Mouse (Mus musculus) spleen, adult 2 months (tissue): ENCODE data around the gene Hoxa3. TPM values are rescaled to one million over a fixed set of nuclear protein-coding genes. Genes with fewer than 3 reads are reported as not detected.

ENCODE experiments used
- DNase-seq, 2 experiments: peaks; one replicate each; pipeline versions ENCODE4 v3.0.0 to v3.0.0-alpha.2; 2012 to 2021; ENCODE audit warnings: low spot score in 2 of 2, low read depth in 1 of 2
- H3K27ac ChIP-seq: fragments of 200-500 bp; 2 replicates; pipeline ENCODE4 v1.5.1; 2012; ENCODE audit warnings: low read length, inconsistent platforms; ENCODE audit not compliant: insufficient read depth
- H3K27me3 ChIP-seq: fragments of 200-500 bp; 2 replicates; pipeline ENCODE4 v1.6.1; 2012; ENCODE audit warnings: mild to moderate bottlenecking, moderate library complexity, low read length, inconsistent platforms; ENCODE audit not compliant: control insufficient read depth, insufficient read depth
- H3K36me3 ChIP-seq: fragments of 200-500 bp; 2 replicates; pipeline ENCODE4 v1.6.1; 2012; ENCODE audit warnings: mild to moderate bottlenecking, low read length, inconsistent platforms; ENCODE audit not compliant: control insufficient read depth, insufficient read depth
- H3K4me1 ChIP-seq: fragments of 200-500 bp; 2 replicates; pipeline ENCODE4 v1.6.1; 2011; ENCODE audit warnings: inconsistent platforms; ENCODE audit not compliant: control insufficient read depth, insufficient read depth, insufficient read length
- H3K4me3 ChIP-seq: fragments of 200-500 bp; 2 replicates; pipeline ENCODE4 v1.5.1; 2011; ENCODE audit warnings: mild to moderate bottlenecking, inconsistent platforms; ENCODE audit not compliant: insufficient read depth, insufficient read length; ENCODE audit errors: extremely low read depth
- CTCF ChIP-seq: fragments of 200-500 bp; IDR thresholded peaks from 2 replicates; pipeline ENCODE4 v1.5.1; 2011; ENCODE audit warnings: mild to moderate bottlenecking, inconsistent platforms; ENCODE audit not compliant: insufficient read depth, insufficient read length, insufficient replicate concordance; ENCODE audit errors: extremely low read depth
- POLR2A ChIP-seq: fragments of 200-500 bp; IDR thresholded peaks from 2 replicates; pipeline ENCODE4 v1.6.1; 2011; ENCODE audit warnings: low read depth, low read length, inconsistent platforms
- WGBS: fragments of 180-500 bp; shearing (Covaris S2); methylation state at CpG from one replicate; pipeline ENCODE4 v1.1.7; 2018; 5-methylcytosine and 5-hydroxymethylcytosine counted together
- polyA plus RNA-seq: library from polyadenylated mRNA; depleted of rRNA; stranded (reverse); fragments of >200 nt; gene quantifications from 2 replicates; pipeline ENCODE4 v1.2.3, GENCODE M21; 2012; rRNA removed

The Hoxa3 gene
- polyA plus RNA-seq, 1 experiment: 1.4 TPM

DNA sequence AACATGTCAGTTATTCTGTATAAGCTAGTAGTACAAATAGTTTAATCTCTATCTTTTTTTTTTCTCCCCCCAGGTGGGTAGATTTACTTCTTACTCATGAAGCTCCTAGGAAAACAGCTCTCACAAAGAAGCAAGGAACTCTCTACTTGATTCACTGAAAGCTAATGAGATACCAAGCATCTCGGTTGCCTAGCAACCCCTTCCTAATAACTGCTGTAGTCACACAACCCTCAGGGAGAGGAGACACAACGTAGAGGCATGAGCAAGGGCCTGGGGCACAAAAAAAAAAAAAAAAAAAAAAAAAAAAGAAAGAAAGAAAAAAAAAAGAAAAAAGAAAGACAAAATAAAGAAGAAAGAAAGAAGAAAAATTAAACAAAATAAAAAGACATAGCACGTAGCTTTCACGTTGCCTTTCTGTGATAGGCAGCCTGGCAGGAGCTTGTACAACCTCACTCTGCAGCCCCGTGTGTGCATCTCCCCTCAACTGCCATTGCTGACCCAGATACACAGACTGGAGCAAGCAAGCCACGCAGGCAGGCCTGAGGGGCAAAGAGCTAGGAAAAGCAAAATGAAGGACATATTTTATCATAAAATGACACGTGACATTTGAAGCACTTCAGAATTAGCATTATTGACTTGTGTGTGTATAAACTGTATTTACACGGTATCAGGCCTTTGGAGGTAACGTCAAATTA, 75.1 kb downstream of the Hoxa3 start:
- no peak overlapping the region for H3K4me3 ChIP-seq
- H3K36me3 ChIP-seq: no peaks in the 10 kb centered on the region
- 86% methylated on average over 9 of the region's 9 CpGs for WGBS

GRCm38 (mm10) chr6:52123673-52124072, 89.5 kb downstream of the Hoxa3 start:
- Histone ChIP-seq H3K4me3 (no peak overlapping the region), H3K36me3 (no peaks in the 10 kb centered on the region), H3K27ac (no peak overlapping the region), H3K4me1 (no peaks in the 10 kb centered on the region), H3K27me3 (no peaks in the 10 kb centered on the region)
- WGBS: 76% methylated on average over 4 of the region's 4 CpGs
- TF ChIP-seq POLR2A (no peak), CTCF (no peak)
- DNase-seq: no peak

More for the DNA sequence above, 75.1 kb downstream of the Hoxa3 start:
- H3K27ac ChIP-seq: no peak overlapping the region
- no peak for DNase-seq
- TF ChIP-seq POLR2A: no peak
- TF ChIP-seq CTCF: no peak
- H3K27me3 ChIP-seq: no peaks in the 10 kb centered on the region
- H3K4me1 ChIP-seq: no peaks in the 10 kb centered on the region

GRCm38 (mm10) chr6:52121173-52121572, 92.0 kb downstream of the Hoxa3 start:
- TF ChIP-seq CTCF: no peak
- no peak for TF ChIP-seq POLR2A
- 72% methylated on average over 3 of the region's 3 CpGs for WGBS
- Histone ChIP-seq H3K27me3 (no peaks in the 10 kb centered on the region), H3K36me3 (no peaks in the 10 kb centered on the region), H3K4me3 (no peak overlapping the region), H3K4me1 (no peaks in the 10 kb centered on the region; the same call in 1 of the 2 replicates), H3K27ac (no peak overlapping the region)
- no peak for DNase-seq

Other genes with a start within 250 kb of the Hoxa3 start
- gene Skap2, start 200.8 kb downstream of the Hoxa3 start, polyA plus RNA-seq: 6.0 and 9.1 TPM in 2 replicates
- 0.12 and 0.21 TPM in 2 replicates for gene Hoxa1, start 55.0 kb downstream of the Hoxa3 start, polyA plus RNA-seq
- gene Hoxa2, start 48.5 kb downstream of the Hoxa3 start, polyA plus RNA-seq: 0.27 and 0.65 TPM in 2 replicates
- not detected in 2 replicates for gene 5730596B20Rik, start 35.8 kb downstream of the Hoxa3 start, polyA plus RNA-seq
- gene Hoxa4, start 21.6 kb downstream of the Hoxa3 start, polyA plus RNA-seq: 0.68 and 0.79 TPM in 2 replicates
- 1.3 and 1.8 TPM in 2 replicates for gene Hoxa5, start 8.7 kb downstream of the Hoxa3 start, polyA plus RNA-seq
- 0.46 TPM in 1 of 2 replicates, not detected in the other for gene Hoxa6, start 4.6 kb downstream of the Hoxa3 start, polyA plus RNA-seq
- not detected in 2 replicates for gene Gm28308, start within 50 bp of the Hoxa3 start, polyA plus RNA-seq
- 0.56 and 0.79 TPM in 2 replicates for gene Hoxa7, start 8.5 kb upstream of the Hoxa3 start, polyA plus RNA-seq
- gene Hoxa9, start 17.8 kb upstream of the Hoxa3 start, polyA plus RNA-seq: 0.18 and 0.31 TPM in 2 replicates
- gene Hoxa10, start 27.5 kb upstream of the Hoxa3 start, polyA plus RNA-seq: not detected in 2 replicates
- gene Hoxa11, start 32.5 kb upstream of the Hoxa3 start, polyA plus RNA-seq: not detected in 2 replicates
- not detected in 2 replicates for gene Hoxa13, start 47.5 kb upstream of the Hoxa3 start, polyA plus RNA-seq
- not detected in 2 replicates for gene Evx1, start 100.2 kb upstream of the Hoxa3 start, polyA plus RNA-seq